Mouse (Mus musculus): ENCODE results near the gene Ascl5. TPM values are rescaled to one million over a fixed set of nuclear protein-coding genes. Genes with fewer than 3 reads are reported as not detected.

Gene Ascl5
- total and polyA plus RNA-seq, 3 experiments = not detected

- H3K27ac ChIP-seq (ENCODE audit: control insufficient read depth, low read depth, low read length) = no peak overlapping the region
- no peak overlapping the region for H3K4me3 ChIP-seq (ENCODE audit: control insufficient read depth in 1 of 2, insufficient read depth in 1 of 2, low read depth in 2 of 2, low read length in 2 of 2)
- TF ChIP-seq RAD21 (IDR thresholded peaks at IDR 0.05; ENCODE audit: low read depth, low read length) = no peak
- no peak for TF ChIP-seq POLR2A (IDR thresholded peaks at IDR 0.05; ENCODE audit: control insufficient read depth in 1 of 2, insufficient read depth in 1 of 2, low read depth in 1 of 2, low read length in 2 of 2, poor library complexity in 1 of 2)
- TF ChIP-seq MXI1 (IDR thresholded peaks at IDR 0.05; ENCODE audit: low read depth, low read length) = no peak
- TF ChIP-seq POLR2AphosphoS2 (IDR thresholded peaks at IDR 0.05; ENCODE audit: low read length) = no peak
- TF ChIP-seq CHD1 (IDR thresholded peaks at IDR 0.05; ENCODE audit: low read depth, low read length) = no peak
- no peak for TF ChIP-seq USF2 (IDR thresholded peaks at IDR 0.05; ENCODE audit: borderline replicate concordance in 1 of 2, insufficient read depth in 1 of 2, low read depth in 1 of 2, low read length in 2 of 2)
- no peaks in the 10 kb centered on the region for H3K27me3 ChIP-seq (ENCODE audit: control insufficient read depth in 1 of 2, insufficient read depth in 2 of 2, low read length in 2 of 2)
- no peak for DNase-seq (ENCODE audit: low read depth, low spot score)
- H3K9ac ChIP-seq (ENCODE audit: control insufficient read depth, low read depth, low read length, poor library complexity, severe bottlenecking) = no peak overlapping the region
- no peaks in the 10 kb centered on the region for H3K9me3 ChIP-seq (replicated peaks; ENCODE audit: insufficient read depth, low read length)
- no peaks in the 10 kb centered on the region for H3K36me3 ChIP-seq (ENCODE audit: control insufficient read depth in 1 of 2, insufficient read depth in 2 of 2, low read length in 2 of 2)
- no peaks in the 10 kb centered on the region for H3K4me1 ChIP-seq (ENCODE audit: control insufficient read depth in 1 of 2, insufficient read depth in 2 of 2, low read length in 2 of 2)
- no peaks in the 10 kb centered on the region for H3K79me2 ChIP-seq (ENCODE audit: control insufficient read depth, insufficient read depth, low read length, poor library complexity)
Measured at GRCm38 (mm10) chr1:136038746-136039538, 11.7 kb upstream of the Ascl5 start.

- no peaks in the 10 kb centered on the region for H3K27me3 ChIP-seq (ENCODE audit: control insufficient read depth in 1 of 2, insufficient read depth in 2 of 2, low read length in 2 of 2)
Measured at GRCm38 (mm10) chr1:136040452-136040851, 10.2 kb upstream of the Ascl5 start.

GRCm38 (mm10) chr1:136040874-136041273, 9.7 kb upstream of the Ascl5 start:
- no peak for TF ChIP-seq GATA1 (IDR thresholded peaks at IDR 0.05; ENCODE audit: low read depth, low read length)
- no peaks in the 10 kb centered on the region for H3K36me3 ChIP-seq (ENCODE audit: control insufficient read depth in 1 of 2, insufficient read depth in 2 of 2, low read length in 2 of 2)
- H3K27ac ChIP-seq (ENCODE audit: control insufficient read depth, low read depth, low read length) = no peak overlapping the region
- no peaks in the 10 kb centered on the region for H3K4me1 ChIP-seq (ENCODE audit: control insufficient read depth in 1 of 2, insufficient read depth in 2 of 2, low read length in 2 of 2)
- H3K27me3 ChIP-seq (ENCODE audit: control insufficient read depth in 1 of 2, insufficient read depth in 2 of 2, low read length in 2 of 2) = no peaks in the 10 kb centered on the region
- H3K4me3 ChIP-seq (ENCODE audit: control insufficient read depth in 1 of 2, insufficient read depth in 1 of 2, low read depth in 2 of 2, low read length in 2 of 2) = no peak overlapping the region
- H3K9ac ChIP-seq (ENCODE audit: control insufficient read depth, low read depth, low read length, poor library complexity, severe bottlenecking) = no peak overlapping the region
- H3K9me3 ChIP-seq (replicated peaks; ENCODE audit: insufficient read depth, low read length) = no peaks in the 10 kb centered on the region
- DNase-seq (ENCODE audit: low read depth, low spot score) = no peak
- H3K79me2 ChIP-seq (ENCODE audit: control insufficient read depth, insufficient read depth, low read length, poor library complexity) = no peaks in the 10 kb centered on the region

More at GRCm38 (mm10) chr1:136040452-136040851, 10.2 kb upstream of the Ascl5 start:
- Histone ChIP-seq H3K9me3 (replicated peaks; ENCODE audit: insufficient read depth, low read length) (no peaks in the 10 kb centered on the region), H3K9ac (ENCODE audit: control insufficient read depth, low read depth, low read length, poor library complexity, severe bottlenecking) (no peak overlapping the region), H3K4me1 (ENCODE audit: control insufficient read depth in 1 of 2, insufficient read depth in 2 of 2, low read length in 2 of 2) (no peaks in the 10 kb centered on the region), H3K27ac (ENCODE audit: control insufficient read depth, low read depth, low read length) (no peak overlapping the region), H3K4me3 (ENCODE audit: control insufficient read depth in 1 of 2, insufficient read depth in 1 of 2, low read depth in 2 of 2, low read length in 2 of 2) (no peak overlapping the region), H3K79me2 (ENCODE audit: control insufficient read depth, insufficient read depth, low read length, poor library complexity) (no peaks in the 10 kb centered on the region), H3K36me3 (ENCODE audit: control insufficient read depth in 1 of 2, insufficient read depth in 2 of 2, low read length in 2 of 2) (no peaks in the 10 kb centered on the region)
- no peak for TF ChIP-seq BHLHE40 (IDR thresholded peaks at IDR 0.05; ENCODE audit: borderline replicate concordance, low read depth, low read length)
- DNase-seq (ENCODE audit: low read depth, low spot score) = no peak

All from MEL (cell line).